Mouse (Mus musculus) midbrain, embryonic 14.5 days (tissue): ENCODE results near the gene Dqx1. TPM values are rescaled to one million over a fixed set of nuclear protein-coding genes. Genes with fewer than 3 reads are reported as not detected.

Source experiments
- ATAC-seq: fragments of 200-750 bp; cut with Nextera tagmentation; 2 replicates; pipeline ENCODE4 v1.8.0; 2017; ENCODE audit warnings: moderate number of reproducible peaks, moderate library complexity; ENCODE audit not compliant: low FRiP score, low TSS enrichment
- DNase-seq: peaks from one replicate; pipeline ENCODE4 v3.0.0-alpha.2; 2015
- H3K27ac ChIP-seq: fragments of 300-500 bp; sonication (generic); replicated peaks from 2 replicates; pipeline ENCODE4 v1.5.1; 2014; ENCODE audit warnings: mild to moderate bottlenecking, low read depth, low read length, moderate library complexity
- H3K27me3 ChIP-seq: fragments of 300-500 bp; sonication (generic); 2 replicates; pipeline ENCODE4 v1.6.1; 2014; ENCODE audit warnings: low read length, control low read depth, mixed read lengths; ENCODE audit not compliant: control insufficient read depth, insufficient read depth
- H3K36me3 ChIP-seq: fragments of 300-500 bp; sonication (generic); 2 replicates; pipeline ENCODE4 v1.6.1; 2014; ENCODE audit warnings: low read length, control low read depth; ENCODE audit not compliant: control insufficient read depth, insufficient read depth
- H3K4me1 ChIP-seq: fragments of 300-500 bp; sonication (generic); 2 replicates; pipeline ENCODE4 v1.6.1; 2014; ENCODE audit warnings: mild to moderate bottlenecking, antibody characterized with exemption, low read length, control low read depth; ENCODE audit not compliant: control insufficient read depth, insufficient read depth
- H3K4me2 ChIP-seq: fragments of 300-500 bp; sonication (generic); 2 replicates; pipeline ENCODE4 v1.6.1; 2014; ENCODE audit warnings: mild to moderate bottlenecking, low read length, moderate library complexity
- H3K4me3 ChIP-seq: fragments of 300-500 bp; sonication (generic); replicated peaks from 2 replicates; pipeline ENCODE4 v1.5.1; 2014; ENCODE audit warnings: low read depth, low read length
- H3K9ac ChIP-seq: fragments of 300-500 bp; sonication (generic); replicated peaks from 2 replicates; pipeline ENCODE4 v1.6.1; 2014; ENCODE audit warnings: mild to moderate bottlenecking, low read length, moderate library complexity
- H3K9me3 ChIP-seq: fragments of 300-500 bp; sonication (generic); 2 replicates; pipeline ENCODE4 v1.6.1; 2016; ENCODE audit warnings: low read length, control low read depth, mixed read lengths; ENCODE audit not compliant: control insufficient read depth
- WGBS: fragments of 180-500 bp; shearing (Covaris S2); extraction: QIAGEN DNeasy Blood & Tissue Kit; methylation state at CpG from one replicate; pipeline ENCODE4 v1.1.7; 2014; 5-methylcytosine and 5-hydroxymethylcytosine counted together
- polyA plus RNA-seq: library from polyadenylated mRNA; unstranded; fragments of >200 nt; fragmentation: Nextera tagmentation; extraction: Ambion mirVana; gene quantifications from 2 replicates; pipeline ENCODE4 v1.2.1, GENCODE M21; 2014

The Dqx1 gene
- polyA plus RNA-seq, 1 experiment from 2014 or later, result 0.68 TPM

- Histone ChIP-seq H3K4me2 (no peak overlapping the region), H3K9ac (no peak overlapping the region), H3K4me3 (no peak overlapping the region), H3K36me3 (no peaks in the 10 kb centered on the region), H3K4me1 (peaks cover 6% of the 10 kb centered on the region; the same call in 1 of the 2 replicates), H3K9me3 (no peaks in the 10 kb centered on the region), H3K27ac (no peak overlapping the region), H3K27me3 (no peaks in the 10 kb centered on the region)
- ATAC-seq, result no peak
- WGBS, result 80% methylated on average over 5 of the region's 5 CpGs
- DNase-seq, result no peak
These were observed 17.0 kb upstream of the Dqx1 start for GRCm38 (mm10) chr6:83040601-83041000.

DNA sequence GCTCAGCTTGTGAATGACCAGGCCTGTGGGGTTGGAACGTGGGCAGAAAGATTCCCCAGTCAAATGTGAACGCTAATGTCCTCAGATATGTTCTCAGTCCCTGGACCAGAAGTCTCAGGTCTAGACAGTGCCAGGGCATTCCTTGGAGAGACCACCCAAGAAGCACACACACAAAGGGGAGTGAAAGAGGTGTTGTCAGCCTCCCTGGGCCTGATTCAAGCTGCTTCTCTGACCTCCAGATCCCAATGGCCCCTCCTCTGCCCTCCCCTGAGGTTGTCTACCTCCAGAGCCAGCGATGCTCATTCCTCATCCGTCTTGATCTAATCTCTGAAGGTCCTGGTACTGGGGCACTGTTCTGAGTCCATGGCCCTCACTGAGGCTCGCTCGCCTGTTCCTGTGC is 14.1 kb upstream of the Dqx1 start:
- Histone ChIP-seq H3K4me1 (peaks cover under 1% of the 10 kb centered on the region; the same call in 1 of the 2 replicates), H3K27me3 (no peaks in the 10 kb centered on the region), H3K4me2 (no peak overlapping the region), H3K4me3 (no peak overlapping the region), H3K9me3 (no peaks in the 10 kb centered on the region), H3K36me3 (no peaks in the 10 kb centered on the region), H3K27ac (no peak overlapping the region), H3K9ac (no peak overlapping the region)
- ATAC-seq (no peak), DNase-seq (no peak)
- WGBS, result 62% methylated on average over 6 of the region's 6 CpGs

- Histone ChIP-seq H3K36me3 (no peaks in the 10 kb centered on the region), H3K4me3 (no peak overlapping the region), H3K9ac (no peak overlapping the region), H3K27ac (no peak overlapping the region), H3K9me3 (no peaks in the 10 kb centered on the region), H3K4me2 (no peak overlapping the region), H3K27me3 (no peaks in the 10 kb centered on the region), H3K4me1 (no peaks in the 10 kb centered on the region; the same call in 1 of the 2 replicates)
- DNase-seq, result no peak
- ATAC-seq, result no peak
- 91% methylated on average over 5 of the region's 5 CpGs for WGBS
These were observed 13.7 kb upstream of the Dqx1 start for GRCm38 (mm10) chr6:83043993-83044392.

- Histone ChIP-seq H3K27me3 (no peaks in the 10 kb centered on the region), H3K4me2 (no peak overlapping the region), H3K9me3 (no peaks in the 10 kb centered on the region), H3K27ac (no peak overlapping the region), H3K4me3 (no peak overlapping the region), H3K9ac (no peak overlapping the region), H3K4me1 (no peaks in the 10 kb centered on the region), H3K36me3 (no peaks in the 10 kb centered on the region)
- 82% methylated on average over 9 of the region's 9 CpGs for WGBS
- no peak for ATAC-seq
- DNase-seq, result no peak
These were observed 12.9 kb upstream of the Dqx1 start for GRCm38 (mm10) chr6:83044742-83045141.

DNA sequence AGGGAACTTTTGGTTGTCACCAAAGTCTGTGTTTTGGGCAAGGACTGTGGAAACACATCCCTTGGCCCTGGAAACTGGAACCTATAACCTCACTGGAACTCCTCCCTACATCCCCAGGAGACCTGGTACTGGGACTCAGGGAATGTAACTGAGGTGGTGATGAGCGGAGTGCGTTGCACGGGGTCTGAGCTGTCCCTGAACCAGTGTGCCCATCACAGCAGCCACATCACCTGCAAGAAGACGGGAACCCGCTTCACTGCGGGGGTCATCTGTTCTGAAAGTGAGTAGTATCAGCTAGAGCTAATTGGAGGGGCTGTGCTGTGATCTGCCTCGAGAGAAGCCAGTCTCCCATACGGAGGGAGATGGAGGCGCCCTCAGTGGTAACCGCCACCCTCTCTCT is 8.3 kb upstream of the Dqx1 start:
- H3K4me2 ChIP-seq, result no peak overlapping the region
- no peaks in the 10 kb centered on the region for H3K9me3 ChIP-seq
- ATAC-seq, result no peak
- no peaks in the 10 kb centered on the region for H3K27me3 ChIP-seq
- WGBS, result 76% methylated on average over 10 of the region's 10 CpGs
- H3K4me3 ChIP-seq, result no peak overlapping the region
- H3K36me3 ChIP-seq, result peaks cover 9% of the 10 kb centered on the region
- H3K27ac ChIP-seq, result no peak overlapping the region
- H3K4me1 ChIP-seq, result peaks cover 11% of the 10 kb centered on the region
- DNase-seq, result no peak
- H3K9ac ChIP-seq, result no peak overlapping the region

DNA sequence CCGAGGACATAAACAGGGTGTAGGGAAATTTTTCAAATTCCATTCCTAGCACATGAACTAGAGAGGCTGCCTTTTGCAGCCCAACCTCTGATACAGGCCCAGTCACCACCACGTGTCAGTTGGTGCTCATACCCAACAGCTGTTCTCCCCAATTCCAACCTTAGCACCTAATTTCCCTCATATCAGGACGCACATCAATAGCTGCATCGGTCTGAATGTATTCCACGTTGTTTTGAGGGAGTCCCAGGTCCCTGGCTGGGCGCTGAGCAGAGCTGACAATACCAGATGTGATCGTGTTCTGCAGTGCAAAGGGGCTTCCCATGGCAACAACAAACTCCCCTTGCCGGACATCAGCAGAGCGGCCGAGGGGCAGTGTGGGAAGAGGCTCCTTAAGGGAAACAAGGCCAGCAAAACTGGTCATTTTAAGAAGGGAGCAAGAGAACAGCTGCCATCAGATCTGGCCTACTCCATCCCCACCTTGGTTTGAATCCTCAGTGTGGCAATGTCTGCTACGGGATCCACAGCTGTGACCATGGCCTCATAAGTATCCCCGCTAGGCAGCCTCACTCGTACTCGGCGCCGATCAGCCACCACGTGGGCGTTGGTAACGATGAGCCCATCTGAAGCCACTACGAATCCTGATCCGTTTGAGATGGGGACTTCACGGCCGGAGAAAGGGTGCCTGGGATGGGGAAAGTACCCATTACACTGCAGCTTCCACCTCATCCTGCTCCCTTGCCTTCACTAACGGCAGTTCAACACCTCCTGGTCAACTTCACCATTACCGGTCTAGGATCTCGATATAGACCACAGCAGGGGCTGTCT is 4.3 kb upstream of the Dqx1 start:
- Histone ChIP-seq H3K9me3 (no peaks in the 10 kb centered on the region), H3K36me3 (peaks cover 32% of the 10 kb centered on the region), H3K4me1 (peaks cover 19% of the 10 kb centered on the region), H3K9ac (peak overlapping the region; percentile 92), H3K4me2 (peak overlapping the region; percentile 93), H3K27ac (peak overlapping the region; percentile 85), H3K4me3 (peak overlapping the region; percentile 86), H3K27me3 (no peaks in the 10 kb centered on the region)
- 3% methylated on average over 26 of the region's 26 CpGs for WGBS
- peak; percentile 64 for DNase-seq
- ATAC-seq, result 0 out of 2 replicates have a peak, but pooled peaks have one; percentile 3

GRCm38 (mm10) chr6:83054074-83054851 is 3.4 kb upstream of the Dqx1 start, which contains the start of gene Aup1:
Gene Aup1, plus strand, starts transcription at chr6:83054521.
- peaks cover 19% of the 10 kb centered on the region for H3K4me1 ChIP-seq
- peak within 1 kb of the TSS; percentile 93 for H3K4me2 ChIP-seq
- DNase-seq, result peak; percentile 99
- H3K4me3 ChIP-seq, result peak within 1 kb of the TSS; percentile 86
- H3K27ac ChIP-seq, result peak within 1 kb of the TSS; percentile 85
- H3K27me3 ChIP-seq, result no peaks in the 10 kb centered on the region
- peak within 1 kb of the TSS; percentile 92 for H3K9ac ChIP-seq
- ATAC-seq, result peak; percentile 94
- under 1% methylated on average over 64 of the region's 64 CpGs for WGBS
- H3K9me3 ChIP-seq, result no peaks in the 10 kb centered on the region
- peaks cover 32% of the 10 kb centered on the region for H3K36me3 ChIP-seq

- H3K4me3 ChIP-seq, result peak within 1 kb of the TSS; percentile 86
- H3K36me3 ChIP-seq, result peaks cover 32% of the 10 kb centered on the region
- DNase-seq (peak; percentile 37), ATAC-seq (no peak; the same call in 1 of the 2 replicates)
- peak within 1 kb of the TSS; percentile 93 for H3K4me2 ChIP-seq
- peaks cover 19% of the 10 kb centered on the region for H3K4me1 ChIP-seq
- H3K9me3 ChIP-seq, result no peaks in the 10 kb centered on the region
- H3K27ac ChIP-seq, result peak within 1 kb of the TSS; percentile 85
- no peaks in the 10 kb centered on the region for H3K27me3 ChIP-seq
- under 1% methylated on average over 50 of the region's 50 CpGs for WGBS
- H3K9ac ChIP-seq, result peak within 1 kb of the TSS; percentile 92
These were observed 2.7 kb upstream of the Dqx1 start, which contains the start of gene Htra2 for GRCm38 (mm10) chr6:83054871-83055431. Gene Htra2, minus strand, starts transcription at chr6:83055273.
